Mouse (Mus musculus): Measurements from ENCODE around the gene Mybpc3.

DNA sequence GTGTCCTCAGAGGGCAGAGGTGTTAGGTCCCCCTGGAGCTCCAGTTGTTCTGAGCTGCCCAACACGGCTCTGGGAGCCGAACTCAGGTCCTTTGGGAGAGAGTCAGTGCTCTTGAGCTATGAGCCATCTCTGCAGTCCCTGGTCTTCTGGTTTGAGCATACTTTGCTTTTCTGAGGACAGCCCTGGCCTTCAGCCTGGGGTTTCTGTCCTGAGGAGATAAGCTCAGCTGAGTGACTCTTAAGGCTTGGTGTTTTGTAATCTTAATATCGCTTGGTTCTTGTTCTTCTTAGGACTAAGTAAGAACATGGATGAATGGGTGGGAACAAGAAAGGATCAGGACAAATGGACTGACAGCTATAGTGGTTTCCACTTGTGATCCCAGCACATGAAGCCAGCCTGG is 9.8 kb upstream of the Mybpc3 start:
- no peak for TF ChIP-seq CTCF (IDR thresholded peaks at IDR 0.05; ENCODE audit: low read depth)
- TF ChIP-seq EP300 (optimal IDR thresholded peaks at IDR 0.05), result no peak

All from stomach, postnatal 0 days (tissue).